Mouse (Mus musculus): Measurements from ENCODE around the gene Vhl. TPM values are rescaled to one million over a fixed set of nuclear protein-coding genes. Genes with fewer than 3 reads are reported as not detected.

The Vhl gene
- total RNA-seq, 1 experiment from 2014 or later = 21.6 TPM

DNA sequence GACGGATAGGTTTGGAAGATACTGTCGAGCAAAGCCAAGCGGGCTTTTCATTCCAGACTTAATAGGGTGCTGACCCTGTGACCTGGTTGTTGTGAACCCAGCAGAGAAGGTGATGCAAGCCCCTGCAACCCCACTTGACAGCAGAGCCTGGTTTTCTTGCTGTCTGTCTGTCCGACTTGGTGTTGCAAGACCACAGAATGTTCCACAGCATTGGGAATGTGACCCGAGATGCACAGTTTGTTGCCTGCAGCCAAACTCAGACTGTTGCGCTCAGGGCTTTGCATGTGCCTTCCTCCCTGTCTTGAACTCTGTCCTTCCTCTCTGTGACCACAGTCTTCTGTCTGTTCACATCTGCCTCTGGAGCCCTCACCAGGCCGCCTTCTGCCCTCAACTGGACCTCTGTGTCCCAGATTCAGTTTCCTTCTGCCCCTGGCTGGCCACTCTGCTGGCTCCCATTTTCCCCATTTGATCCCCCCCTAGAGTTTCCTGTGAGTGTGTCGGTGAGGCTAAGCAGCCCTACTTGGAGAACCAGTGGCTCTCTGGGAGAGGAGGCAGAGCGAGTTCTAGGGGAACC is 56.3 kb downstream of the Vhl start:
- 0 out of 2 replicates have a peak, but pooled peaks have one; percentile 23 for ATAC-seq (replicated peaks; ENCODE audit: insufficient number of reproducible peaks, low FRiP score, low TSS enrichment, poor library complexity, severe bottlenecking)

Other genes with a start within 250 kb of the Vhl start
- gene Tada3, start 246.1 kb upstream of the Vhl start, total RNA-seq (2017) = 7.9 to 22.4 TPM (median 9.8 TPM) in 3 replicates
- 296 to 345 TPM (median 318 TPM) in 3 replicates for gene Arpc4, start 245.8 kb upstream of the Vhl start, total RNA-seq (2017)
- gene Ttll3, start 234.7 kb upstream of the Vhl start, total RNA-seq (2017) = 12.9 to 26.5 TPM (median 15.3 TPM) in 3 replicates
- 0.96 to 6.9 TPM (median 4.4 TPM) in 3 replicates for gene Rpusd3, start 204.6 kb upstream of the Vhl start, total RNA-seq (2017)
- not detected in 3 replicates for gene Cidec, start 188.2 kb upstream of the Vhl start, total RNA-seq (2017)
- 6.8 to 22.3 TPM (median 21.0 TPM) in 3 replicates for gene Jagn1, start 181.4 kb upstream of the Vhl start, total RNA-seq (2017)
- gene Il17re, start 165.5 kb upstream of the Vhl start, total RNA-seq (2017) = not detected in 3 replicates
- not detected in 3 replicates for gene Il17rc, start 152.5 kb upstream of the Vhl start, total RNA-seq (2017)
- 0.85 to 6.1 TPM (median 3.4 TPM) in 3 replicates for gene Creld1, start 140.7 kb upstream of the Vhl start, total RNA-seq (2017)
- gene Prrt3, start 122.0 kb upstream of the Vhl start, total RNA-seq (2017) = not detected in 3 replicates
- gene Emc3, start 92.3 kb upstream of the Vhl start, total RNA-seq (2017) = 37.2 to 57.0 TPM (median 50.1 TPM) in 3 replicates
- gene Fancd2, start 92.3 kb upstream of the Vhl start, total RNA-seq (2017) = 0.29 to 1.8 TPM (median 1.7 TPM) in 3 replicates
- gene Fancd2os, start 23.2 kb upstream of the Vhl start, total RNA-seq (2017) = not detected in 3 replicates
- gene Brk1, start 19.2 kb upstream of the Vhl start, total RNA-seq (2017) = 111 to 131 TPM (median 120 TPM) in 3 replicates
- gene Irak2, start 14.5 kb downstream of the Vhl start, total RNA-seq (2017) = 99.6 to 134 TPM (median 117 TPM) in 3 replicates
- 306 to 404 TPM (median 339 TPM) in 3 replicates for gene Tatdn2, start 73.1 kb downstream of the Vhl start, total RNA-seq (2017)
- 3.1 to 6.6 TPM in 2 of 3 replicates, not detected in the other for gene Ghrl, start 95.9 kb downstream of the Vhl start, total RNA-seq (2017)
- 93.8 to 134 TPM (median 113 TPM) in 3 replicates for gene Sec13, start 116.8 kb downstream of the Vhl start, total RNA-seq (2017)

All from monocyte, adult 5-6 weeks (primary cell).